Mouse (Mus musculus): ENCODE results near the gene Gpc1.

Gpc1 gene

DNA sequence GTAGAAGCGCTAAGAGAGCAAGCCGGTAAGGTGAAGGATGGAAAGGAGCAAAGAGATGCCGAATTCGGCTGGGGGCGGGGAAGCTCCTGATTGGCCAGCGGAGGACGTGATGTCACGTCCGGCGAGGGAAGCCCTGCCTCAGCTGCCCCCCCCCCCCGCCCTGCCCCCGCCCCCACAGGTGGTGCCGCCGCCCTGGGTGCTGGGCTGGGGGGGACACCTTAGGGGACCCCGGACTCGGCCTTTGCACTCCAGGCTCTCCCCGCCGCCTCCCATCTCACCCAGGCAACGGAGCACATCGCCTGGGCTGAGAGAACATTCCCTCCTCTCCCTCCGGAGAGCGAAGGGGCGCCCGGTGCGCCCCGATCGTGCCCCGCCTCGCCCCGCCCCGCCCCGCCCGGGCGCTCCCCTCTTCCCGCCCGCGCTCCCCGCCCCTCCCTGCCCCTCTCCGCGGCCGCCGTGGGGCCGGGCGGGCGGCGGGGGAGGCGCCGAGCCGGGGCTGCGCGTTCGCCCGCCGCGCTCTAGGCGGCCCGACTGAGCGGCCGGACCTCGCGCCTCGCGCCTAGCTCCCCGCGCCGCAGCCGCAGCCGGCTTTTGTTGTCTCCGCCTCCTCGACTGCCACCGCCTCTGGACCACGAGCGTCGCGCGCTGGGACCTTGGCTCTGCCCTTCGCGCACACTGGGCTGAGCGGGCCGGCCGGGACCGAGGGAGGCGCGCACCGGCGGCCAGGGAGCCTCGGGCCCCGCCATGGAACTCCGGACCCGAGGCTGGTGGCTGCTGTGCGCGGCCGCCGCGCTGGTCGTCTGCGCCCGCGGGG lies at the start of gene Gpc1:
Gene Gpc1 (plus strand): TSS at position 458 of the 814 bp plus-strand sequence.
- peak; percentile 73 for DNase-seq (ENCODE audit: low spot score)

DNA sequence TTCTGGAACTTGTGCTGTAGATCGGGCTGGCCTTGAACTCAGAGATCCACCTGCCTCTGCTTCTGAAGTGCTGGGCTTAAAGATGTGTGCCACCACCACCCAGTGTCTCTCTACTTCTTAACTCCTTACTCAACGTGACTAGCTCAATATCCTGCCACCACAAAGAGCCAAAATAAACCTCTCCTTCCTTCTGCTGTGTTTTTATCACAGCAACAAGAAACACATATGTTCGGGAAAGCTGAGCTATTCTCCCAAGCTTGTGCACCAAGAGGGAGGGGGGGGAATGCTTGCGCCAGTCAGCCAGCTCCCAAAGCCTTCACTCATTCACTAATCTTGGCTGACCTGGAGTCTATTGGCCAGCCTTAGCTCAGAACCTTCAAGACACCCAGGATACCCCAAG lies 49.6 kb upstream of the Gpc1 start:
- DNase-seq (ENCODE audit: low spot score), result no peak

DNA sequence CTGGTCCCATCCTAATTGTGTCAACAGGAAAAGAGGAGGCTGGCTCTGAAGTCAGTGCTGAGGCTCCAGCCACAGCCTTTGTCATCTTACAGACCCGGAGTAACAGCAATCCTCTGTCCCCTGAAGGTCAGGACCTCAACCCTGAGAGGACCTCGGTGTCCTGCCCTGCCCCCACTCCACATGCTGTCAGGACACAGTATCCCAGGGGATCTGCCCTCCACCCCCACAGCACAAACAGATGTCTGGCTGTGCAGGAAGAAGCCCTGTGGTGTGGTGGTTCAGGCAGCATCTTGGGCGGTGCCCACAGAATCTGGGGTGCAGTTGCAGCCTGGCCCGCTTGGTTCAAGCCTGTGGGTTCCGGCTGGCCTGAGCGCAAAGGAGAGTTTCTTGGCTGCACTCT lies 48.9 kb upstream of the Gpc1 start:
- no peak for DNase-seq (ENCODE audit: low spot score)

DNA sequence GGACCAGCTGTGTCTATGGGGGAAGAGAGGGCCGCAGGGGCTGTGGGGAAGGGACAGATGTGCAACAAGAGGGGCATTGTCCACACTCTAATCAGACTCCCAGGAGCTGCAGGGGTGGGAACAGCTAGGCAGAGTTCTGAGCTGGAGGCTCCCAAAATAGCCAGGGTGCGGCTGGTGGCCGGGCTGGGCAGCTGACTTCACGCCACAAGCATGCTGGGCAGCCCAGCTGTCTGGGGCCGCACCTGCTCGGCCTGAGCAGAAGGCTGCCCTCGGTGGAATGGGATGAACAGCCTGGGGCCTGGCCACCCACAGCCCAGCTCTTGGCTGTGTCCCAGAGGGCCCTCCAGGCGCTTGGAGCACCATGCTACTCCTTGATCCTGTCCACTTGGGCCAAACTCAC lies 44.2 kb upstream of the Gpc1 start:
- no peak for DNase-seq (ENCODE audit: low spot score)

DNA sequence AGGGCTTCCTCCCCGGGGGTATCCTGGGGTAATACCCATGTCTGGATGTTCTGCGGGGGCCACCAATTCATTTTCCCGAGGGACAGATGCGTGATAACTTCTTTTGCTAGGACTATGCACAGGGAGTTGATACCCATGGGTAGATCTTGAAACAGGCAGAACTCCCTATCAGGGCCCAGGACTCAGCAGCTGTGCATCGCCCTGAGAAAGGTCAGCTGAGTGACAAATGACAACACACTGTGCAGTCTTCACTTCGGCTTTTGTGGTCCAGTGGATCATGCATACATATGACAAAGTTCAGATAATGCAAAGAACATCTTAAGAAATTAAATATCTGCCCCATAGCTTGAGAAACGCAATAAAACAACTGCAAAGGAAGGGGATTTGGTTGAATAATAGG lies 43.4 kb upstream of the Gpc1 start:
- no peak for DNase-seq (ENCODE audit: low spot score)

DNA sequence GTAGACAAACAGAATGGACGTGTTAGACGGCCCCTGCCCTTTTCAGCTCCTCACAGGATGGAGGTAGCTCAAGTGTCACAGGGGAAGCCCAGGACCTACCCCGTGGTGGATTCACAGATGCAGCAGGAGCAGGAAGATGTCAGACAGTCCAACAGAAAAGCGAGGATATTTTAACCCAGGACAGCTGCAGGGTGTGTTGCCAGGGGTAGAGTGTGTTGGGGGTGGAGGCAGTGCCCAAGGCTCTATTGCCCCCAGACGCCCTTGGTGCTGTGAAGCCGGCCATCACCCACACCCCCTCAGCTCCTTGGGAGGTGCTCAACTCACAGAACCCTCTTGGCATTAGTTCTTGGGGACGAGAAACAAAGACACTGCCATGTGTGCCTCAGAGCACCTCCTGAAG lies 40.8 kb upstream of the Gpc1 start:
- DNase-seq (ENCODE audit: low spot score), result no peak

DNA sequence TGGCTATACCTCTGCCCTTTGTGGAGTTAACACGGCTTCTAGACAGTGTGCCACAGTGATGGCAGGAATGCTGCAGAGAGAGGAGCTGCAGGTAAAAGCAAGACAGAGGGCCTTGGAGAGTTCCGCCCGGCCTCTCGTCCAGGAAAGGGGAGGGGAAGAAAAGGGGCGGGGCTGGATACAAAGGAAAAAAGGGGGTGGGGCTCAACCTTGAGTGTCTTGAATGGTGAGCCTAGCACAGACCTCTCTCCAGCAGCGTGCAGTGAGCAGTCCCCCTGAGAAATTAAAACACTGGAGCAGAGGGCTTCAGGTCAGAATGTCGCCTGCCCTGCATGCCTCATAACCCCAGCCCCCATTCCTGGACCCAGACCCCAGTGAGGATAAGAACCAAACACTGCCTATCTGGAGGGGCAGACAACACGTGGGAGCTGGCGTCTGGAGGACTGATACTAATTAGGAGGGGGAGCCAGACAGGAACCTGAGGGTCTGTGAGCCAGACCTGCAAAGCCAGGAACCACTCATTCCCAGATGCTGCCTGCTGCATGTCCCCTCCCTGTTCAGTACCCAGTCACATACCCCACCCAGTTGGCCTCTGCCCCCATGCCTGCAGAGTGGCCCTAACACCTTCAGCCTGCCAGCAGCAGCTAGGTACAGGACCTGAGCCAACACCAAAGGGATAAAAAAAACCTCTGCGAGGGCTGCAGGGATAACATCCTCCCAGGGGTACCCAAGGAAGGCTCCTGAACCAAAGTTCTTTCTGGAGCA lies 40.2 kb upstream of the Gpc1 start:
- DNase-seq (ENCODE audit: low spot score), result no peak

DNA sequence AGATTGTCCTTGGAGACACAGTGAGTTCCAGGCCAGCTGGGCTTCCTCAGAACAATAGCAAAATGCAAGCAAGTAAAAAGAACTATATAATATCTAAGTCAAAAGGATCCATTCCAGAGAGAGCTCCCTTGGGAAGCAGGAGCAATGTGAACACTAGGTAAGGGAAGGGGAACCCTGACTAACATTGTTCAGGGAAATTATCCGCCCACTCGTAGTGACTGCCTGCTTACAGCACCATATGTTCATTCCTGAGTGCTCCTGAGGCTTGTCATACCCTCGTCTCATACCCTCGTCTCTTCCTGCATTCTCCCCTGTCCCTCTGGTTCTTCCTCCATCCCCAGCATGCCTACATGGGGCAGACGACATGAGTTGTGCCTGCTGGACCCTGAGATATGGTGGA lies 37.7 kb upstream of the Gpc1 start:
- no peak for DNase-seq (ENCODE audit: low spot score)

DNA sequence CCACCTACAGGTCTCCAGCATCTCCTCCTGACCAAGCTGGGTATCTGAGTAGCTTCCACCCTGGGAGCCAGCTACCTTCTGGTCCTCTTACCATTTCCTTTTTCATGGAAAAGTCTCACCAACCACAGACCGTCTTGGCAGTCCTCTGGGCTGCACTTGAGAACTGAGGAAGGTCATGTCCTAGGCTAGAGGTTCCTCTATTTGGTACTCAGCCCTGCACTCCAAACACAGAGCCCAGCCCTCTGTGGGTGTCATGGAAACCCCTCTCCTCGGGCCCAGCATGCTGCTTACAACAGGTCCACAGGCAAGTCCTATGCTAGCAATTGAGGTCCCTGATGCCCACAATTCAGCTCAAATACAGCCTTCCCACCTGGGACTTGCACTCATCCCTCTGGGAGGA lies 33.0 kb upstream of the Gpc1 start:
- no peak for DNase-seq (ENCODE audit: low spot score)

DNA sequence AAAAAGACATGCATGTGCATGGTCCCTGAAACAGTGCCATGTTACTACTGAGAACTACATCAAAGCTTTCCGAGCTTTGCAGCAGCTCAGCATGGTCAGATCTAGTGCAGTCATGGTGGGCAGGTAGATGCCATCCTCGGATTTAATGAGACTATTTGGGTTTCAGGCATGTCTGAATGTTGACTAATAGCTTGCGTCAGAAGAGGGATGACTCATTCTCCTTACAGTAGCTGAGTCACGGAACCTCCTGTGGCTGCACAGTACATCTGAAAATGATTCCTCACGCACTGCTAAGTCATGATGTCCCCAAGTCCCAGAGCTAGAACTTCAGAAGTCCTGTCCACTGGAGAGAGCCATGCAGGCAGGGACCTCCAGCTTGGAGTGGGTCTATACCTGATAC lies 31.8 kb upstream of the Gpc1 start:
- no peak for DNase-seq (ENCODE audit: low spot score)

DNA sequence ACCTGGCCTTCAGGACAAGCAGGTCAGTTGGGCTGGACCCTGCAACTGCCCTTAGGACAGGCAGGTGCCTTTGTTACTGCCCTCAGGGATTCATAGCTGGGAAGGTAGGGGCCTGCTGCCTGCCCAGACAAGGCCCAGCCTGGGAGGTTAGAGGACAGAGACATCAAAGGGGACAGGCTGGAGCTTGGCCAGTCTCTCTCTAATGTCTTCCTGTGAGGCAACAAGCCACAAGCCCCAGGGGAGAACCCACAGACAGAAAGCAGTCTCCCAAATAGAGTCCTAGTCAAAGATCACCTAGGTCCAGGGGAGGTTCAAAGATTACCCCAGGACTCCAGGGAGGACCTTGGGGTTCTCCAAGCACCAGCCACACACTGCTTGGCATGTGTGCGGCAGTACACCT lies 29.1 kb upstream of the Gpc1 start:
- DNase-seq (ENCODE audit: low spot score), result no peak

DNA sequence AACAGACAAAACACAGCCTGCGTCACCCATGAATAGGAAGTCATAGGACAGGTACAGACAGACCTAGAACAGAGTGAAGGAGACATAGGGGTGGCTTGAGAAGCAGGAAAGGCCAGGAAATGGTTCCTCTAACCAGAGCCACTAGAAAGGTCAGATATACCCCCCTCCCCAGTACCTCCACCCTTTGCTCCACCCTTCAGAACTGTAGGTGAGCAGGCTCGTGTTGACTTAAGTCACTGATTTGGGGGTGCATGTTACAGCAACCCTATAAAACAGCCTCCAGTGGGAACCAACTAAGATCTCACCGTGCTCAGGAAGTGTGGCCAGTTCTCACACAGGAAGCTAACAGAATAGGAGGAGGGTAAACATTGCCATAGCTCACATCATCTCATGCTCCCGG lies 28.1 kb upstream of the Gpc1 start:
- no peak for DNase-seq (ENCODE audit: low spot score)

DNA sequence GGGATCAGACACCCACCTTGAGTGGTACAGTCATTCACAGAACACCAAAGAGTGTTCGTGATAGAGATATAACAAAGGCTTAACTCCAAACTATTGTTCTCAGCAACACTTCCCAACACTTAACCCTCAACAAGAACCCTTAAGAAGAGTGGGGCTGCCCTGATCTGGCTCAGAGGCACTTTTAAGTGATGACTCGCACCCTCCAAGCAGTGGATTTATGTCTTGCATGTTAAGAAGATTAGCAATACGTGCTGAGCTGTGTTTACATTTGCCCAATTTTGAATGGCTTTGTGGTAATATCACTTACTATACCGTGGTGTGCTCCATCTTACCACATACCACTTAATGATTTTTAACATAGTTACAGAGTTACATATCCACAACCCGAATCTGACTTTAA lies 26.3 kb upstream of the Gpc1 start:
- DNase-seq (ENCODE audit: low spot score), result no peak

DNA sequence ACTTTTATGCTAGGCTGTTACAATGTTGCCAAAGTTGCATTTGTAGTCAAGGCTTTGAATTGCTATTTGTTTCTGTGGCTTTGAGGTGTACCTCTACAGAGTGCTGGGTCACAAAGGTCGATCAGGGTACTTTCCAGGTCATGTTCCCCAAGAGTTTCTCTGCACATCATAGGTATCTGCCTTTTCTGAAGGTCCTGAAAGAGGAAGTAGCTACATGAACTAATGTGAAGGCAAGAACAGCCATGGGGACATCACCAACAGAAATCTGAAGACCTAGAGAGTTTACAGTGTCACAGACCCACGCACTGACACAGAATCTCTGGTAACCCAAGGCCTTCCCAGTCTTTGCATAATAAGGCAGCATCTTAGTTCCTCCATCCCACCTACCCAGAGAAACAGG lies 25.6 kb upstream of the Gpc1 start:
- no peak for DNase-seq (ENCODE audit: low spot score)

DNA sequence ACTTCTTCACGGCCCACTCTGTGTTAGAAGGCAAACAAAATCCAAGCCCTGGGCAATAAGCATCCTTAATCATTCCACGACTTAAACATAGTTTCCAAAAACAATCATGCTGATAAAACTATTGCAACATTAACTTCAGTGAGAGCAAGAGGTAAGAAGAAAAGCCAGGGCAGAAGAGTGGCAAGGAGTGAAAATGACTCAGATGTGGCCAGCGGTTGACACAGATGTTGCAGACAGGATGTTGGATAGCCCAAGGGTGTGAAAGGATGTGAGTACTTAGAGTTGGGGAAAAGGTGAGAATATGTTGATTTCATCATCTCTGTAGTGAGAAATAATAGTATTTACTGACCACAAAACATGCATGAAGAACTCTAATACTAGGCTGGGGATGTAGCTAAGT lies 24.7 kb upstream of the Gpc1 start:
- DNase-seq (ENCODE audit: low spot score), result no peak

DNA sequence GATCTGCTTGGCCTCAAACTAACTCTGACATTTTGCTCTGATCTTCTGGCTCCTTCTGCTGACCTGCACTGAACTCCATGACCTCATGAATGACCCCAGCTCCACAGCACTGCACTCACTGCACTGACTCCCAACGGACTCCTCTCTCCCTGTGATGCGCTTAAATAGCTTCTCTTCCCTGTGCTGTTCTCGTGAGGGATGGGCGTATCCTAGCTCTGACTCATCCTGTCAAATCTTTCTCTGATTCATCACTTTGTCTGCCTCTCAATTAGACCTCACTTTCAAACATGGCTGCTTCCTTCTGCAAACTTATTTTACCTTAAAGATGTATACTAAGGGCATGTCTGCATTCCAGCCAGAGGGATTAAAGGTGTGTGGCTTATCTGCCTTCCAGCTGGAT lies 21.8 kb upstream of the Gpc1 start:
- no peak for DNase-seq (ENCODE audit: low spot score)

DNA sequence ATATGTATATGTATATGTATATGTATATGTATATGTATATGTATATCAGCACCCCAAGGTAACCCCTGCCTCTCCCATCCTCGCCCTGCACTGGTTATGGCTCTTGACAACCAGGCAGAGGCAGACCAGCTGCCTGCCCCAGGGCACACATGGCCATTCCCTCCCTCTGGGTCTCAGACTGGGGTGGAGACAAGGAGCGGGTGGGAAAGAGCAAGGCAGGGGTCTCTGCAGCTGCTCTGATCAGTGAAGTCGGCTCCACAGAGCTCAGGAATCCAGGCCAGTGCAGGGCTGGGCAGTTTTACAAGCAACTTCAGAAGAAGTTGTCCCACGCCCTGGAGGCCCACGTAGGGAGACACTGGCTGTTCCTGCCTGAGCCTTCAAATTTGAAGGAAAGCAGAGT lies 17.1 kb upstream of the Gpc1 start:
- DNase-seq (ENCODE audit: low spot score), result no peak

DNA sequence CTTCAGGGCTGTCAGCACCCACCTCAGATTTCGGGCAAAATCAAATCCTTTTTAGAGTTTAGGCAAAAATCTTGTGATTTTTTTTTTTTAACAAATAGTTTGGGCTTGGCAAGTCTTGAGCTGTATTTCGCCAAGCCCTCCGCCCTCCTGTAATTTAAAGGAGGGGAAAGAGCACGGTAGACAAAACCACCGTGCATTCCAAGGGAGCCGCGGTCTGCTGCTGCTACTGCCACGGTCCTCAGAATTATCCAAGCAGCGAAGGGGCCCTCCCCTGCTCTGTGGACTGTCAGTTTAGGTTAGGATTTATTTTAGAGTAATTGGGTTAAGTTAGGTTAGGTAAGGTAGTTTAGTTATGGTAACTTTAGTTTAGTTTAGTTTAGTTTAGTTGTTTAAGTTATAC lies 16.3 kb upstream of the Gpc1 start:
- DNase-seq (ENCODE audit: low spot score), result no peak

DNA sequence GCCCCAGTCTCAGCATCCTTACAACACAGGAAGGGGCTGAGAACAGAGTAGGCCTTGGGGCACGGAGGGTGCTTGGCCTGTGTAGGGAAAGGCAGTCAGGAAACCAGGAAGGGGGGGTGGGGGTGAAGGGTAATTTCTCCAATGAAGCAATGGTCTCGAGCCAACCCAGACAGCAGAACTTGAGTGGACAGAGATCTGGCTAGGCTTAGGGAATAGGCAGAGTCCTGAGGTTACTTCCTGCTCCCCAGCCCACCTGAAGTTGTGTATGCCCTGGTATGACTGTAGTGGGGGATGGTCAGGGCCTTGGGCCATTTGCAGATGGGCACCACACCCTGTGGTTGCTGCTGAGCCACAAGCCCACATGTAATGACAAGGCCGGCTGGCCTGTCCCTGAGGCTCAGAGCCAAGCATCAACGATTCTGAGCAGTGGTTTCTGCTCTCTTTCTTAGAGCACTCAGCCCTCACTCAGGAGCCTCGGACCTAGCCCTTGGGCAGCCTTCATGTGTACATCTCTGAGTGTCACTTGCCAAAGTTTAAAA lies 15.6 kb upstream of the Gpc1 start:
- DNase-seq (ENCODE audit: low spot score), result no peak

DNA sequence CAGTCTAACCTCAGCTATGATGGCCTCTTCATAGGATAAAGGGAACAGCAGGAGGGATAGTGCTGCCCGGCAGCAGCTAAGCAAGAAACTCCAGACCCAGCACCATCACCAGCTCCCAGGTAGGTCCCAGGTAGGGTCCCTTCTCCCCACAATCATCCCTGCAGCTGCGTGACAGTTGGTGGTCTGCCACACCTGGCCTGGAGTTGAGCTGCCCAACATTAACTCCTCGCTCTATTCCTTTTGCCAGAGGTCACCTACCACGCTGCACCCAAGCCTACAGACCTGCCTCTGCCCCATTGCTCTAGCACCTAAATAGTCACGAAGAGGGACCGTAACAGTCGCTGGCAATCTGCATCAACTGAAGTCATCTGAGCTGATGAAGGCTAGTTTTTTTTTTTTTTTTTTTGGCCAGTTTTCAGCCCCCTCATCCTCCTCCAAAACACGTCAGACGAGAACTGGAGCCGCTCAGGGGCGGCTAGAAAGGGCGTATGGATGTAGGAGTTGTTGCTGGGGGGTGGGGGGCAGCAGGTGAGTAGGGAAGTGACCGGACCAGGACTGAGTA lies 738 bp upstream of the Gpc1 start:
- DNase-seq (ENCODE audit: low spot score), result no peak

DNA sequence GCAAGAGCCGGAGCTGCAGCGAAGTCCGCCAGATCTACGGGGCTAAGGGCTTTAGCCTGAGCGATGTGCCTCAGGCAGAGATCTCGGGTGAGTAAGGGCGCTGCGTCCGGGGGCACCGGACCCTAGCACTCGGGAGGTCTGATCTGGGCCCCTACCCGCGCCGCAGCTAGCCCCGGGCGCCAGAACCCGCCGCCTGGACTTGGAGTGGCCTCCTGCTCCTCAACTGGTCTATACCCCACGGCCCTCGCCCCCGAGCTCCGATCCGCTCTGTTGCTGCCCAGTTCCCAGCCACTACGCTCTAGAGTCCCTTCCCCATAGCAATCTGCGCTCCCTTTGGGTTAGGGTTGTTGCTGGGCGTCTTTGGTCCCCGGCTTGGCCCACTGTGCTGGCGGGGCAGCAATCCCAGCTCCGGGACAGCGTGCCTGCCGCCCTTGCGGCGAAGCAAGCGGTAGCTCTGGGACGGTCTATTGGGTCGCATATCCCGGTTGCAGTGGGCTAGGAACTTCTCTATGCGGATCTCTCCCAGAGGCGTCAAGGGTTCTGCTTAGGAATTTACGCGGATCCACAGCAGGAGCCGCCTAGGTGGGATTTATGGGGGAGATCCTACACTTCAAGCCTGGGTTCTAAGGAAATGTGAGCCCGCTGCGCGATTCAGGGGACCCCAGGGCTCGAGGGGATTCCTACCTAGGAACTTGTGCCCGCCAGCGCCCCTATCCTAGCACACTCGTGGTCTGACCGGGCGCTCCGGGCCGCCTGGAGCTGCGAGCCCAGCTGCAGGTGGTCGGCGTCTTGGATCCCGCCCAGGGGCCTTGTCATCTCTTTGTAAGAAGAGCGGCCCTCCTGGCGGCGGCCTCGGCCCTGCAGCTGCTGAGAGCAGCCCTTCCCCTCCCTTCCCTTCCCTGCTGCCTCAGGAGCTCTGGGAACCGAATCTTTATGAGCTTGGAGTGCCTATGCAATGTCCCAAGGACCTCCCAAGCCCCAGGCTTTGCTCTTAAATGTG lies 866 bp downstream of the Gpc1 start:
- DNase-seq (ENCODE audit: low spot score), result no peak
